Mouse (Mus musculus): ENCODE measurements at regions not wholly inside any gene's neighbourhood (a gene's known extent, or its start where the extent isn't known, plus 50 kb on each side); places are given as distances from the start of the nearest gene placed in this dataset.
A peak's percentile ranks its signal among the peaks of the same experiment; 100 is the strongest.
"Not testable (repeated sequence)": the region's sequence is repeated elsewhere in the genome, so short reads cannot be mapped to it uniquely, and the experiment has no call there.

- no peak for DNase-seq
Measured at GRCm38 (mm10) chr6:60657117-60657911, 172.3 kb downstream of the Snca start.

GRCm38 (mm10) chr6:60646983-60647617 is 182.6 kb downstream of the Snca start:
- DNase-seq, result not testable (repeated sequence)

- no peak for DNase-seq
Measured at GRCm38 (mm10) chr6:60642251-60642650, 187.4 kb downstream of the Snca start.

GRCm38 (mm10) chr6:60616313-60616712 is 213.3 kb downstream of the Snca start:
- no peak for DNase-seq

GRCm38 (mm10) chr6:60600201-60600600 is 229.5 kb downstream of the Snca start:
- DNase-seq, result no peak

GRCm38 (mm10) chr6:60564261-60564660 is 265.4 kb downstream of the Snca start:
- DNase-seq, result no peak

GRCm38 (mm10) chr6:60555590-60556235 is 273.9 kb downstream of the Snca start:
- peak; percentile 9 for DNase-seq

All from heart, postnatal 4 days (tissue).